Mouse (Mus musculus) embryo, embryonic 9.5 days (tissue): ENCODE measurements around the gene Fam78b.

Experiments
- DNase-seq: peaks from one replicate; pipeline ENCODE4 v3.0.0-alpha.2; 2017; ENCODE audit errors: extremely low spot score

Gene Fam78b

GRCm38 (mm10) chr1:167093551-167093950 is 92.3 kb downstream of the Fam78b start:
- DNase-seq = no peak

DNA sequence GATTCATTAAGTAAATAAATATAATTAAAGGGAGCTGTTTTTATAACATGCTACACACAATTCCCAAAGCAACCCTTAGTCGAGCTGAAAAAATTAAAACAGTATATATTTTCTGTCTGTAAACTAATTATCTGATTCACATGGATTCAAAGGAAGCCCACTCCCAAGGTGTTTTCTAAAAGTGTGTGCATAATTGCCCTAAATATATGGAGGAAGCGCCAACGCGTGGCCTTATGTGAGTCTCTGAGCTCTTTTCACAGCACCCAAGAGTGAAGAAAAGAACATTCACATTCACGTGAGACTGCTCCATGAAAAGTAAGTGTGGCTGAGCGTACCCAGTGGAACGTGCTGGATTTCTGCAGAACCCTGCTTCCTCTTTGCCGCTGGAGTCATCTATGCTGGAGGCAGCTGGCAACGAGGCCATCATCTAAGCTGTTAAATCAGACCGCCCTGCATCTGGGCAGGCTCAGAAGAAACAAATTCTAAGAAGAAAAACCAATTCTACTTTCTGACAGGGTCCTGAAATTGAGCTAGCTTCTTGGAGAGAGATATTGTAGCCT is 93.5 kb downstream of the Fam78b start:
- DNase-seq = no peak

DNA sequence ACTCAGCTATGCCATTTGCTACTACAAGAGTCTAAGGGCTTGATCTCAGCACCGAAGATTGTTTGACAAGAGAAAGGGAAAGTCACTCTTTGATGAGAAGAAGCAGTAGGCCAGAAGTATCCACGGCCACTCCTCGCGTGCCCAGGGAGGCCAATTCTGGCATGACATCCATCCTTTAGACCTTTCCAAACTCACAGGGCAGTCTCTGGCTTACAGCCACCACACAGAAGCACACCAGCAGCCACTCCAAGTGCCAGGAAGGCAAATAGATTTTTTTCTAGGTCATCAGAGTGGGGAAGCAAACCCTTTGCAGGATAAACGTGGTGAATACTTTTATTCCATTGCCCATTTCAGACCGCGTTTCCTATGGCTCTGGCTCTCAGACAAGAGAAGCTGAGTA is 97.5 kb downstream of the Fam78b start:
- DNase-seq = no peak

DNA sequence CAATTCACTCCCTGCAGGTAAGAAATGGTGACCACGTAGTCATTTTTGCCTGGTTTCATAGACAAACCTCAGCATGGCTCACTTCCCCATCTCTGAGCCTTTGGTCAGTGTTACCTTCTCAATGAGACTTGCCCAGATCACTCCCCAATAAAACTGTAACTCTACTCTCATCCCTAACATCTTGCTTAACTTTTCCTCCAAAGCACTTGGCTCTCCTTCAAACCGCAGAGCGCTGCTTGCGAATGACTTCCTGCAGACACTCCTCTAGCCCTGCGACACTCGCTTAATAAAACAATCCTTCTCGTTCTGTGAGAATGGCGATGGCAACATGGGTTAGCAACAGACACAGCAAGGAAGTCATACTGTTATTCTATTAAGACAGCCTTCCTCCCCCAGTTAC is 100.8 kb downstream of the Fam78b start:
- no peak for DNase-seq

DNA sequence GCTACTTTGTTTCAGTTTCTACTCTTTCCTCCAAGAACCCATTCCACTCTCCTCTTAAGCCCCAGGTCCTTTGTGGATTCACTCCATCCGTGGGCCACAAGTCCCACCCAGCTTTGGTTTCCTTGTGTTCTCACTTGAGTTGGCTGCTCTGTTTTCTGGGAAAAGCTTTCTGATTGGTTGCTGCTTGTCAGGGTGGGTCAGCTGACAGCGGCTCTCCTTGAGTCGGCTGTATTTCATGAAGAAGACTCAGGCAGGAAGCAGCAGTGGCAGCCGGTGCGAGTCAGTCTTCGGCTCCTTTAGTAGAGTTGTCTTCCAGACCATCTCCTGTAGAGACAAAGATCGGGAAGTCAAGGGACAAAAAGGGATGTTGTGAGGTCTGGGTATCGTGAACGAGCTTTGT is 101.3 kb downstream of the Fam78b start:
- no peak for DNase-seq

- peak; percentile 2 for DNase-seq
These were observed 103.9 kb downstream of the Fam78b start for GRCm38 (mm10) chr1:167104956-167105626.

DNA sequence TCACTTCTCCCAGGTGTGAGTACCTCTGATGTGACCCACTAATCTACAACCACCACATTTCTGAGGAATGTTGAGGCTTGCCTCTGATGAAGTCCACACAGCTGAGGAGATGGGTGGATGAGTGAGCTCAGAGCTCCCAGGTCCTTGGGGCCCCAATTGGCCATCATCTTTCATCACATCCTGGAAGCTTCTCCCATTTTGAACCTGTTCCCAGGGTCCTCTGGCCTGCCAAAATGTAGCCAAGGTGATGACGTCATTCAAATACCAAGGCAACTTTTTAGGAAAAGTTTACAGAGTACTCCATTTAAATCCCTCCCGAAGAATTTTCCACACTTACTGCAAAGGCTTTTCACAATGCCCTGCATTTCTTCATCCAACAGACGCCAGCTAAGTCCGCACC is 104.7 kb downstream of the Fam78b start:
- no peak for DNase-seq

- no peak for DNase-seq
These were observed 107.8 kb downstream of the Fam78b start for GRCm38 (mm10) chr1:167108973-167109509.

DNA sequence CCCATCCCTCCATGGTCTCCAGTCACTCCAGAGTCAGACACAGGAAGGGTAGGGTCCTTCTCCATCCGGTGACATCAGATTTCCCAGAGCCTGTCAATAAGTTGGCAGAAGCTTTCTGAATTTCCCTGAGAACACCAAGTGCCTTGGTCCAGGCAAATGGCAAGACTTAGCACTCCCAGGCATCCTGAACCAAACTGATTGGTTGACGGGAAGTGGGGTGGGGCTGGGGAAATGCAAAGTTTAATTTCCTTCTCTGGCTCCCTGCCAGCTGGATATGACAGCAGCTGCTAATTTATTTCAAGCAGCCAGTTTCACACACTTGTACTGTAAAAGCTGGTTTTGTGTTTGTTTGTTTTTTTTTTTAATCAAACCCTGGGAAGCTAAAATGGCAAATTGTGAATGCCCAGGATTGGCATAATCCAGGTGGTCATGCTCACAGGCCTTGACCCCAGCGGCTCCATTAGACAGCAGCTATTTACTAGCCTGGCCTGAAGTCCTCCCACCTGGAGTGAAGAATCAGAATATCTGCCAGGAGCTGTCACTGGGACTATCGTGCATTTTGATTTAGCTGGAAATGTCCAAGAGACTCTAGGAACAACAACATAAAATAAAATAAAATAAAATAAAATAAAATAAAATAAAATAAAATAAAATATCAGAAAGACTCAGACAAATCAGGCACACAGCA is 113.3 kb downstream of the Fam78b start:
- DNase-seq = no peak

- DNase-seq = no peak
These were observed 113.9 kb downstream of the Fam78b start for GRCm38 (mm10) chr1:167115121-167115520.

GRCm38 (mm10) chr1:167116733-167117132 is 115.5 kb downstream of the Fam78b start:
- DNase-seq = no peak

DNA sequence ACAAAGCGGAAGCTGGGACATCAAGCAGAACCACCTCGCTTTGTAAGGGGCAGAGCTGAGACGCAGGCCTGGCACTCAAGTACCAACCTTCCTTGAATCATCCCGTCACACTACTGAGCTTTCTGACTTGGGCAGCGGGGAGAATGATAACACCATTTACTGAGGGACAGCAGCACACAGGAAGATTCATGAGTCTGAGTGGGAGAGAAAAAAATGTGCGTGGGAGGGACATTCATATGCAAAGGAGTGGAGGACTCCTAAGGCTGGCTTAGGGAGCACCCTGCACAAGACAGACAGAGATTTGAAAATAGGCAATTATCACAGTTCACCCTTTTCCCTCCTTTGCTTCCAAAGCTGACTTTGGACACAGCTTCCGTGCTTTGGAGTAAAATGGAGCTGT is 117.8 kb downstream of the Fam78b start:
- no peak for DNase-seq

- no peak for DNase-seq
These were observed 118.2 kb downstream of the Fam78b start for GRCm38 (mm10) chr1:167119439-167119838.

DNA sequence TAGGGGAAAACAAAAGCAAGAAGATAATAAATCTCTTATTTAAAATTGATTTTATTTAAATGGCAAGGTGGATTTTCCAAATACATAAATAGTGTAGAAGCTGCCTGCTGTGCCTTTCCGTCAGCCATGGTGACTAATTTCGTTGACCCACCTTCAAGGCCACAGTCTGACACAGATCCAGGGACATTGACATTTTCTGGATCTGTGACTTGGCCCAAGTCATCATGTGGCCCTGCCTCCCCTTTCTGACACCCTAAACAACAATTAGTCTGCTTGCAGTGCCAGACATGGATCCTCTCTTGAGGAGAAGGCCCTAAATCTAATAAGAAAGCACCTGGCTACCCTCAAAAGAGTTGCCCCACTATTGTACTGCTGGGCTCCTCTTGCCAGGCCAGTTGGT is 121.2 kb downstream of the Fam78b start:
- no peak for DNase-seq

DNA sequence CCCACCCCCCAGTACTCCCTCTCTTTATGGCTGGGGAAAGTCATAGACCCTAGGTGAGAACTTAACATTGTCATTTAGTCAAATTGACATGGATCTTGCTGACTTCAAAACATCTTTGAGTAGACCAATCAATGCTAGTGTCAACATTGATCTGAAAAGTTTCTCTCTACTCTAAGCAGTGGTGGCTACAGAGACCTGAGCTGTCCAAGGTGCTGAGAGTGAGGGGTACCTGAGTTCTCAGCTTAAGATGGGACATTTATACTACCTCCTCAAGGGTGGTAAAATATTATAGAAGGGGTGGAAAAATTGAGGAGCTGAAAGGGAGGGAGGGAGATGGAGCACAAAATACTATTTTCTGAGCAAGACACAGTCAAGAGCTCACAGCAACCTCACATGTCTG is 122.3 kb downstream of the Fam78b start:
- peak; percentile 10 for DNase-seq

GRCm38 (mm10) chr1:167125870-167126269 is 124.7 kb downstream of the Fam78b start:
- no peak for DNase-seq

DNA sequence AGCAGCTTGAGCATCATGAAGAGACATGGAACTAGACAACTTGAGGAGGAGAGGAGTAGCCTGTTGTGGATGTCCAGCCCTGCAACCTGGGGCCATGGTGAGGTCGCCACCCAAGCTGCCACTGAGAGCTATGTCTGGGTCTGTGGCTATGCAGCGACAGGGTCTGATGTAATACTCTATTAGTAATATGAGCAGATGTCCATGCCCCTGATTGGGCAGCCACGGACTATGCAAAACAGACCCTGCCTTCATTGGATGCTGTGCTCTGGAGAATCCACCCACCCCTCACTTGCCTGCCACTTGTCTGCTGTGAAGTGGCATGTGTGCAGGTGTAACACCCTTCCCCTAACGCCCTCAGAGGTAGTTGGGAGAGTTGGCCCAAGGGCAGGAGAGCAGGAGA is 125.1 kb downstream of the Fam78b start:
- no peak for DNase-seq

DNA sequence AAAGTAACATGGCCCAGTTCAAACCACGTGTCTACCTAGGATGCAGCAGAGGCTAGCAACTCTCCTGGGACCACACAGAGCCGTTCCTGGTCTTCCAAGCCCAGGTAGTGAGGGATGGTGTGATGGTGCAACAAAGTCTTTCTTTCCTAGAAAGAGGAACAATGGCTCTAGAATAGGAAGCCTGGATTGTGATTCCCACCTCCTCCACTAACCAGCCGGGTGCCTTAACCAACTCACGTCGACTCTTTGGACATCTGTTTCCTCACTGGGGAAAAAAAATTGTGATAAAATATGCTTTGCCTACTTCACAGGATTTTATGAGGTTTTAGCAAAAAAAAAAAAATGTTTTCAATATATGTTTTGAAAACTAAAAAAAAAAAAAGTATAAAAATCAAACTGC is 134.5 kb downstream of the Fam78b start:
- no peak for DNase-seq
